Mouse (Mus musculus) gastrocnemius, adult 8-10 months (tissue): ENCODE results near the gene Ssxb8. TPM values are rescaled to one million over a fixed set of nuclear protein-coding genes. Genes with fewer than 3 reads are reported as not detected.
"Not testable (repeated sequence)": the region's sequence is repeated elsewhere in the genome, so short reads cannot be mapped to it uniquely, and the experiment has no call there.

ENCODE experiments used
- DNase-seq, 2 experiments: peaks; one replicate each; pipeline ENCODE4 v3.0.0; 2022; ENCODE audit warnings: low spot score in 2 of 2
- total RNA-seq, 4 experiments: library from RNA; stranded (reverse); gene quantifications; 2 replicates each; pipeline ENCODE4 v1.2.4; 2022

Ssxb8 gene
- total RNA-seq = not detected

DNA sequence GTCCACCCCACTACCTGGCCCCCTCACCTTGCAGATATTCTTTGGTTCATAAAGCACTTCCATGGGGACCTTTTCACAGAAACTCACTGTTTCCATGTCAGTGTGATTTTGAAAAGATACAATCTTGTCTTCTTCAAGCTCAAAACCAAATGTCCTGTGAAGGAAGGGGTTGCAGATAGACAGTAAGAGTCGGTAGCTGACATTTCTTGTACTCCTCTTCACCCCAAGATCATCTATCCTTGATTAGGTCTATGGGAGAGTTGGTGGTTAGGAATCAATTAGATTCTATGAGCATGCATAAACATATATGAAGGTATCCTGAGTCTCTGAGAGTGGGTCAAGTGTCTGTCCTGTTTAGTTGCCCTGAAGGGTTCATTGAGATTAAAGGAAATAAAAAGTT, at the start of gene Ssxb8:
Gene Ssxb8 (minus strand): TSS at position 101 of the 400 bp plus-strand sequence.
- DNase-seq = not testable (repeated sequence)

DNA sequence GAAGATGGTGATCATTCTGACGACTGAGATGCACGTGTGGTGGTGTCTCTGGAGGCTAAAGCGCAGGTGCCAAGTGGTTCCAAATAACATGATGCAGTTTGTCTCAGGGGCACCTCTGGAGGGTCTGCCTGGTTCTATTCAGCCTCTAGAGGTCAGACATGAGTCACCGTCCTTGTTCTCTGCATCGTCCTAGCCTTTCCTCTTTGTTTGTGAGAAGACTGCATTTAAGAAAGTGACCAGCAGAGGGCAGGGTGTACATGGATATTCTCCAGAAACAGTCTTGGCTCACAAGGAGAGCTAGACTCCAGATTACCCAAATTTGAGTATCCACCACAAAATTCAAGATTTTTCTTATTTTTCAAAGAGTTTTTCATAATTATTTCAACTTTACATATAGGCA, 42.3 kb upstream of the Ssxb8 start:
- DNase-seq = no peak

DNA sequence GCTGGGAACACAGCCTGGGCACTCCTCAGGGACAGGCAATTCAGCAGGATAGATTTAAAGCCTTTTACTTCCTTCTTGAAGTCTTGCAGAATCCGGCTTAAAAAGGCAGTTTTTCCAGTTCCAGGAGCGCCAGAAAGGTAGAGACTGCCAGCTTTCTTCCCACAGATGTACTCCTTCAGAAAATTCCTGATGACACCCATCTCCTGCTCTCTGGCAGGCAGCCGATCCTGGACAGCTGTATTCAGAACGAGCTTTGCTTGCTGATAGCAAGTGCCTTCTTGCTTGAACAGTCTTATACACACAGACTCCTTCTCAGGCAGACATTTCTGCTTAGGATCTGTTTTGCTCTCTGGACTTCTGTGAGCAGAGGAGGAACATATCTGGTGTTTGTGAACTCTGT, 27.6 kb downstream of the Ssxb8 start:
- DNase-seq = no peak

Other genes with a start within 250 kb of the Ssxb8 start
- gene Ssxb2, start 229.1 kb downstream of the Ssxb8 start, total RNA-seq = not detected
- gene Gm14459, start 165.9 kb downstream of the Ssxb8 start, total RNA-seq = not detected
- gene Ssxb6, start 142.6 kb downstream of the Ssxb8 start, total RNA-seq = not detected
- not detected for gene Ssxb3, start 99.0 kb downstream of the Ssxb8 start, total RNA-seq
- not detected for gene Ssx9, start 57.6 kb upstream of the Ssxb8 start, total RNA-seq
- gene Ssxb5, start 112.8 kb upstream of the Ssxb8 start, total RNA-seq = not detected
- gene Gm6592, start 153.2 kb upstream of the Ssxb8 start, total RNA-seq = not detected
- gene Gm5751, start 183.4 kb upstream of the Ssxb8 start, total RNA-seq = not detected
- gene B630019K06Rik, start 201.5 kb upstream of the Ssxb8 start, total RNA-seq = under 1 TPM in 3 of 4 experiments, not detected in 1; 0.21 to 0.45 (median 0.34) TPM